Mouse (Mus musculus): ENCODE measurements around the gene Phlpp2.

DNA sequence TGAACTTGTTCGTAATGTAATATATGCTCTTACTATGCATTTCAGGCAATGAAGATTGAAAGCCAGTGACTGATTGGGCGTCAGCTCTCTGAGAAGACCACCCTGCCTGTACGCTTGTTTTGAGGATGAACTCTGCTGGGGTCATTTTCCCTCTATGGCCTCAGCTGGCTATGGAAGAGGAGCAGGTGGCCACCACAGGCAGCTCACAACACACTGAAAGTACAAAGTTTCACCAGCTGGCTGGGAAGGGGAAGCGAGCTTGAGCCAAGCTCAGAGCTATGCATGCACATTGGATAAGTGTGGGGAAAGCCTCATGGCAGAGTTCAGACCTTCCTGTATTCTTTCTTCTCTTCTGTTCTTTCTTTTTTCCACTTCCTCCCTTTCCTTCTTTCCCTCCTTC, 90.8 kb downstream of the Phlpp2 start:
- no peak for TF ChIP-seq CTCF (IDR thresholded peaks at IDR 0.05; ENCODE audit: control insufficient read depth, insufficient read depth, insufficient read length)
- no peak for TF ChIP-seq CEBPB (IDR thresholded peaks at IDR 0.05; ENCODE audit: low read depth)
- TF ChIP-seq MAX (IDR thresholded peaks at IDR 0.05), result no peak
- no peak for TF ChIP-seq MYOD1 (IDR thresholded peaks at IDR 0.05; ENCODE audit: control insufficient read depth, insufficient read length, low read depth)
- TF ChIP-seq USF1 (IDR thresholded peaks at IDR 0.05; ENCODE audit: low read depth), result no peak
- TF ChIP-seq FOSL1 (IDR thresholded peaks at IDR 0.05; ENCODE audit: insufficient read depth, low read length, poor library complexity, severe bottlenecking), result no peak
- TF ChIP-seq MYOG (IDR thresholded peaks at IDR 0.05; ENCODE audit: control insufficient read depth, extremely low read depth, insufficient read length), result no peak

Data from C2C12 (cell line).